Mouse (Mus musculus) small intestine, adult 2 months (tissue): ENCODE data around the gene Pkm.

Source experiments
- CTCF ChIP-seq: fragments of 200-500 bp; IDR thresholded peaks from 2 replicates; pipeline ENCODE4 v1.5.1; 2012; ENCODE audit warnings: low read depth, mild to moderate bottlenecking, control low read depth, inconsistent platforms, low read length, moderate library complexity, mixed read lengths; ENCODE audit not compliant: insufficient replicate concordance, insufficient read length; ENCODE audit errors: extremely low read depth
- POLR2A ChIP-seq: fragments of 200-500 bp; IDR thresholded peaks from 2 replicates; pipeline ENCODE4 v1.6.1; 2012; ENCODE audit warnings: low read depth, mild to moderate bottlenecking, control low read depth, inconsistent platforms, low read length, moderate library complexity

GRCm38 (mm10) chr9:59727569-59728286, 71.6 kb downstream of the Pkm start:
- no peak for TF ChIP-seq CTCF
- no peak for TF ChIP-seq POLR2A
